Mouse (Mus musculus) regulatory T cell (primary cell): ENCODE measurements at regions not wholly inside any gene's neighbourhood (a gene's known extent, or its start where the extent isn't known, plus 50 kb on each side); places are given as distances from the start of the nearest gene placed in this dataset.

Experiments used
- in situ Hi-C: fragments of 300-600 bp; cut with MboI, MseI; formaldehyde crosslinking; loops from one replicate; pipeline ENCODE4 v1.15.1; 2025; ENCODE audit warnings: high pct_unique_total_duplicates

DNA sequence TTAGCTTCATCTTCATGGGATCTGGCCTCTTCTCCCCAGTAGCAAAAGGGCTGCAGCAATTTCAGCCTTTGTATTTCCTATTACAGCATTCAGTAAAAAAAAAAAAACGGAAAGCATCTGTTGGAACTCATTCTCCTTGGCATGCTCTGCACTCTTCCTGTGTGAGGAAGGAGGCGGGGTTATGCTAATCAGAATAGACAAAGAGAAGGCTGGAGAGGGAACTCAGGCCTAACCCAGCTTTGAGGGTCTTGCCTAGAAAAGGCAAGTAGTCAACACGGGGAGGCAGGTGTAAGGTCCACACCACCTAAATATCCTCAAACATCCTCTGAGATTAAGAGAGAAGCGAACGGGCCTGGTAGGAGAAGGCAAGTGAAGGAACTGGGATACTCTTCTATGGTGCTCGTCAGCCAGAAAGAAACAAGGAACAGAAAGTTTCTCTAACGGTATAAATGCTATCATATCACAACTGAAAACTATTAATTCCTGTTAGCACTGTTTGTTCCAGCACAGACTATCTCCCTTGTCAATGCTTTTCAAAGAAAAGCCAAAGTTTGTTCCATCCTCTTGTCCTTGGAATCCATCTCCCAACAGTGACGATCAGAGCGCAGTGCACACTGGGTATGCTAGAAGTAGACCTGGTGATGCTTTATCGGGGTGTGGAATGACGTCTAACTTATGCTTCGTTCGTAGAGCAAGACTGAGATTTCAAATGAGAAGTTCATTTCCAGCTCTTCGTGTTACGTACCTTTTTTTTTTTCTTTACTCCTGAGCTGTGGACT, 98.9 kb downstream of the Kctd12 start:
- in situ Hi-C loops = no loop called here

GRCm38 (mm10) chr14:102882281-102882680, 100.2 kb downstream of the Kctd12 start:
- in situ Hi-C loops = no loop called here

GRCm38 (mm10) chr14:102880658-102881083, 101.8 kb downstream of the Kctd12 start:
- in situ Hi-C loops = no loop called here

GRCm38 (mm10) chr14:102878572-102878971, 103.9 kb downstream of the Kctd12 start:
- in situ Hi-C loops = no loop called here

- in situ Hi-C loops = no loop called here
Measured at GRCm38 (mm10) chr14:102868160-102868559, 114.3 kb downstream of the Kctd12 start.

GRCm38 (mm10) chr14:102867697-102868096, 114.7 kb downstream of the Kctd12 start:
- in situ Hi-C loops = no loop called here

DNA sequence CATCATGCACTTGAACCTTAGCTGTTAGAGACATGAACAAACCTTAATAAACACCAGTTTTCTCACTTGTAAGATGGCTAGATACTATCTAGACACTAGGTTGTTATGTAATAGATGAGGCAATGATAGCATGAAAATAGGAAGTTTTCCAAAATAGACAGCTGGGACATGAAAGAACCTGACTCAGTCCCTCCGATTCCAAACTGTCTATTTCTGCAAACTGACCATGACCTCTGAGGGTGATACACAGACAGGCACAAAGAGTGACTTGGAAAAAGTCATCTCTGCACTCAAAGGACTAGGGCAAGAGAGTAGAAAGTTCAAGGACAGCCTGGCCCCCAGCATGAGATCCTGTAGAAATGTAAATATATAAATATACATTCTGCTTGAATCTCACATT, 115.9 kb downstream of the Kctd12 start:
- in situ Hi-C loops = no loop called here

GRCm38 (mm10) chr14:102861694-102862093, 120.7 kb downstream of the Kctd12 start:
- in situ Hi-C loops = no loop called here

DNA sequence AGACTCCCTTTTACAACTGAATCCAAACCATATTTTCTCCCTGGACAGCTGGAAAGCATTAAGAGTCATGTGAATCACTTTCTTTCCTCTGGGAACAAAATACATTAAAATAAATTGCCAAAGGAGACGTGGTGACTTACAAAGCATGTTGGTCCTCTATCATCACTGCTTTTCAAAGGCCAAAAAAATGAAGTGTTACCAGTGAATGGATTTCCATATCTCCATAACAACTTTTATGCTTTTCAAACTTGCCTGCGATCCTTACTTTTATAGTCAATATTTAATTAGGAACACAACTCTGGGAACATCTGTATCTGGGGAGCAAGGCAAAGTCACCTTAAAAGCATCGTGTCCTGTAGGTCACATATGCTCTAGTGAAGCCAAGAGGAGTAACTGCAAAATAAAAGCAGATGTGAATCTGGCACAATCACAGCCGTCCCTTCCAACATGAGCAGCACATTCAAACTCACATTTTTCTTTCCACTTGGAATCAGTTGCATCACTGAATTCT, 123.0 kb downstream of the Kctd12 start:
- in situ Hi-C loops = no loop called here

DNA sequence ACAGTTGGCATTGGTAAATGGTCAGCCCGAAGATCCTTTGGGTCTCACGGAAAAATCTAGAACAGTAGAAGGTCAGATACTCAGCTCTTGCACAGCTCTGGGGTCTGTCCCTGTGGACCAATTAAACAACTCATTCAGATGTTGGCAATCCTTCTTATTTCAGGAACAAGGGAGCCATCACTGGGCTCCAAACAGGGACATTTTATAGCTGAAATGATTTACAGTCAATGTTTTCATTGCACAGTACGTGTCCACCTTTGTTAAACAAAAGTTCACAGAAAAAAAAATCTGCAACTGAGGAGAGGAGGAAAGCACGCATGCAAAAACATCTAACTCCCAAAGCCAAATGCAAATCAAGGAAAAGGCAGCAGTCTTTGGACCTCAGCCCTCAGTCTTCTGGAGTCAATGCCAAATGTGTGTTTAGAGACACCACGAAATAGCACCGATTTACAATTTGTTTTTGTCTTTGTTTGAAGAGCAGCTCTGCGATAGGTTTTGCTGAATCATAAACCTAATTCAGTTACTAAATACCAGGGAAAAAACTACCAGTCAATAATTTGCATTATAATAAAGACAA, 127.1 kb downstream of the Kctd12 start:
- in situ Hi-C loops = no loop called here

DNA sequence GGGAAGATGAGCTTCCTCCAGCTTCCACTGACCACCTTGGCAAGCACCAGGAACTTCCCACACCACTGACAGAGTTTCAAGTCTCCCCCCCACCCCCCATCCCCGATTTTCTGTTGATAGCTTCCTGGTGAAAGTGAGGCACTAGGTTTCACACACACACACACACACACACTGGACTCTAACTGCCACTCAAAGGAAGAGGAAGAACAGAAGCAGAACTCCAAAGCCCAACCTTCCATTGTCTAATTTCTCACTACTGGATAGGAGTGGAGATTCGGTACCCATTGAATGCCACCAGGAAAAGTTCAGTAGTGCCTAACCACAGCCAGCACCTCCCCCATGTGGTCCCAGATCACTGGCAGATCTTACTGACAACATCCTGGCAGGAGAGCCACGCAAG, 138.7 kb downstream of the Kctd12 start:
- in situ Hi-C loops = no loop called here

DNA sequence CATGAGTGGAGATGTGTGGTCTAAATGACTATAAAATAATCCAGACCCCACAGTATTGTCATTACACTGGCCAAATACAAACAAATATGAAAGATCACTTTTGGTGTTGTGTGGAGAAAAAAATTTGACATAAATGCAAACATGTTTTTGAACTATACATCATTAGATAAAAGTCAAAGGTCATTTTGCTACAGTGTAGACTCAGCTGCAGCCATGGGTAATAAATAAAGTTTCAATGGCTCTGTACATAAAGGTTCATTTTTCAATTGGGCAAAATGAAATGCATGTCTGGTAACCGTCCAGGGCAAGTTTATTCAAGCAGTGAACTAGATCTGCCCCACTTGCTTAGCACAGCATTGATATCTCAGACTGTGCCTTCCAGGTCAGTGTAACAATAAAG, 144.8 kb downstream of the Kctd12 start:
- in situ Hi-C loops = no loop called here

GRCm38 (mm10) chr14:102835118-102835769, 147.2 kb downstream of the Kctd12 start:
- in situ Hi-C loops = no loop called here

- in situ Hi-C loops = no loop called here
Measured at GRCm38 (mm10) chr14:102828442-102828841, 154.0 kb downstream of the Kctd12 start.

GRCm38 (mm10) chr14:102827756-102828384, 154.6 kb downstream of the Kctd12 start:
- in situ Hi-C loops = no loop called here

- in situ Hi-C loops = no loop called here
Measured at GRCm38 (mm10) chr14:102825525-102825924, 156.9 kb downstream of the Kctd12 start.

DNA sequence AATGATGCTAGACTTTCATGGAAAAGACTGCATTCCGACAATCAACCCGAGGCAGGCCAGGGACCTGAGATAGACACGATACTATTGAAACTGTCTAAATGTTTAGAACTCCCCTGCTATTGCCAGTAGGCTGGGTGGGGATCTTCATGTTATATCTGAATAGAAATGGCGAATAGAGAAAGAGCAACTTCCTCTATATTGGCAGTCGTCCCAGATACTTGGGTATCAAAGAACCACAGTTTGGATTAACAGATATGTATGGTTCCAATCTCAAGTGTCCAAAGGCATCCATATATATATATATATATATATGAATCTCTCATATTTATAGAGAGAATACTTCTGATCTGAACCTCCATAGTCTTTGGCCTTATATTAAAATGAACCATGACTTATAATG, 161.8 kb downstream of the Kctd12 start:
- in situ Hi-C loops = no loop called here

DNA sequence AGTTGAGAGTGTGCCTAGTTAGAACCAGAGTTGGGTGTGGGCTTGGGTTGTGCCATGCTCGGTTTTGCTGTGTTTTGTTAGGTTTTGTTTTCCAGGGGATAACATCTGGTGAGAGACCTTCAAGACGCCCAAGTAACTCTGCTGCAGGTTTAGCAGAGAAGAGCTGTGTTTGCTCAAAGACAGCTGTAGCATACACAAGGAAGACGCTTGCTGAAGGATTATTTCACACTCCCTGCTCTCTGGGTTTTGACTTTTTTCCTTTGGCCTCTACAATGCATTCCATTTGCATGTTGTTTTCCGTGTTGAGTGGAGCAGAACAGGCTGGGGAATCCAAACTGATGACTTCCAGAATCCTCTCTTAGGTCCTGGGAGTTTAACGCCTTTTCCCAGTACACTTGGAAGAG, 170.8 kb downstream of the Kctd12 start:
- in situ Hi-C loops = no loop called here

DNA sequence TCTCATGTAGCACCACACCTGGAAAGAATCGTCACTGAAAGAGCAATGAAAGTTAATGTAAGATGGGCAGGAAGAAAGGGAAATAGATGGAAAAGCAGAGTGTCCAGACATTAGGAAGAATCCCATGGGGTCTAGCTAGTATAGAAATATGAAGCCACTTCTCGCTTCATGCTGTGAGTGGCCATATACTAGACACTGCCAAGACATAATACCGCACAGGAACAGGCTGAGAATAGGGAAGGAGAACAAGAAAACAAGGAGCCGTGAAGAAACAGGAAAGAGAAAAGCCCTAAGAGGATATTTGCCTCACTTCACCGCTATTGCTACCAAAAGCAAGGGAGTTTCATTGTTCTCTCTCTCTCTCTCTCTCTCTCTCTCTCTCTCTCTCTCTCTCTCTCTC, 171.4 kb downstream of the Kctd12 start:
- in situ Hi-C loops = no loop called here

GRCm38 (mm10) chr14:102810121-102810921, 172.1 kb downstream of the Kctd12 start:
- in situ Hi-C loops = no loop called here
